Comparison of ENCODE assay signal across 8 mouse cellular contexts in the genomic region with DNA sequence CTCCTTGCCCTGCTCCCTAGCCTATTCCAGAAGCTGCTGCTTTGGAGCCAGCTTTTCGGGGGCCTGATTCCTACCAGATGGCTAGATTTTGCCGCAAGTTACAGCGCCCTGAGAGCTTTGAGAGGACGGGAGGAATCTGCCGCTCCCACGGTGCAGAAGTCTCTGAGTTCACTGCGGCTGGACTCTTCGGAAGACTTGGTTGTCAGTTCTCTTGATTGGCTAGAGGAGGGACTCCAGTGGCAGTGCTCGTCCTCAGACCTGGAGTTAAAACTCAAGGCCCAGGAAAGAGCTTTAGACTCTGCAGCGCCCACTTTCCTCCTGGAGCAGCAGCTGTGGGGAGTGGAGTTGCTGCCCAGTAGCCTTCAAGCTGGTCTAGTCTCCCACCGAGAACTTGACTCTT. TPM values are rescaled to one million over a fixed set of nuclear protein-coding genes. Genes with fewer than 3 reads are reported as not detected.
DNase-seq lines count a peak whose midpoint lies in the region; ATAC-seq and TF ChIP-seq lines count a peak whose summit lies in the region.

No protein-coding gene starts in this region.

- H3K4me2 ChIP-seq in lung, embryonic 14.5 days, result peak overlapping the region; percentile 98
- H3K4me2 ChIP-seq in heart, embryonic 13.5 days, result peak overlapping the region; percentile 95
- H3K4me2 ChIP-seq in midbrain, postnatal 0 days (ENCODE audit: low read depth, low read length, poor library complexity, severe bottlenecking), result peak overlapping the region; percentile 97

- H3K4me1 ChIP-seq in lung, embryonic 14.5 days (ENCODE audit: insufficient read depth), result no peaks in the 10 kb centered on the region; the same call in 1 of the 2 replicates
- H3K4me1 ChIP-seq in heart, embryonic 13.5 days, result peaks cover 47% of the 10 kb centered on the region
- H3K4me1 ChIP-seq in midbrain, postnatal 0 days (ENCODE audit: insufficient read depth, low read length), result peaks cover 4% of the 10 kb centered on the region; the same call in 1 of the 2 replicates

- peak overlapping the region; percentile 98 for H3K9ac ChIP-seq in lung, embryonic 14.5 days
- H3K9ac ChIP-seq in heart, embryonic 13.5 days, result peak overlapping the region; percentile 97
- H3K9ac ChIP-seq in midbrain, postnatal 0 days (replicated peaks; ENCODE audit: low read length, poor library complexity, severe bottlenecking), result peak overlapping the region; percentile 79

- no peaks in the 10 kb centered on the region for H3K9me3 ChIP-seq in lung, embryonic 14.5 days (ENCODE audit: low read depth, low read length)
- no peaks in the 10 kb centered on the region for H3K9me3 ChIP-seq in heart, embryonic 13.5 days
- H3K9me3 ChIP-seq in midbrain, postnatal 0 days (ENCODE audit: low read length), result no peaks in the 10 kb centered on the region

- ATAC-seq in lung, embryonic 14.5 days (ENCODE audit: insufficient read depth), result no peak
- no peak for ATAC-seq in heart, embryonic 13.5 days (ENCODE audit: extremely low read depth, insufficient number of reproducible peaks, low FRiP score, low TSS enrichment)
- no peak for ATAC-seq in midbrain, postnatal 0 days (ENCODE audit: low FRiP score)

- H3K27ac ChIP-seq in lung, embryonic 14.5 days (ENCODE audit: low read depth), result peak overlapping the region; percentile 98
- H3K27ac ChIP-seq in heart, embryonic 13.5 days (replicated peaks), result peak overlapping the region; percentile 97
- peak overlapping the region; percentile 97 for H3K27ac ChIP-seq in midbrain, postnatal 0 days (ENCODE audit: low read depth, low read length)

- H3K27me3 ChIP-seq in lung, embryonic 14.5 days (ENCODE audit: insufficient read depth, low read length), result no peaks in the 10 kb centered on the region
- no peaks in the 10 kb centered on the region for H3K27me3 ChIP-seq in heart, embryonic 13.5 days (replicated peaks)
- H3K27me3 ChIP-seq in midbrain, postnatal 0 days (ENCODE audit: insufficient read depth, low read length), result no peaks in the 10 kb centered on the region

- peak; percentile 36 for DNase-seq in lung, embryonic 14.5 days
- DNase-seq in lung, postnatal 10 days, result no peak
- DNase-seq in adrenal gland, postnatal 36 days, result peak; percentile 32 to 37
- peak; percentile 27 to 49 for DNase-seq in kidney, postnatal 36 days
- no peak for DNase-seq in midbrain, postnatal 0 days (ENCODE audit: low spot score)
- DNase-seq in ovary, postnatal 14 days (ENCODE audit: low spot score), result no peak
- DNase-seq in gastrocnemius, postnatal 36 days, result no peak

- H3K4me3 ChIP-seq in lung, embryonic 14.5 days (ENCODE audit: low read depth, low read length), result peak overlapping the region; percentile 99
- H3K4me3 ChIP-seq in heart, embryonic 13.5 days, result peak overlapping the region; percentile 96
- peak overlapping the region; percentile 72 for H3K4me3 ChIP-seq in midbrain, postnatal 0 days (ENCODE audit: low read depth, low read length)

- intact Hi-C loops in gastrocnemius, postnatal 36 days (cut with DNase I), result no loop called here

- H3K36me3 ChIP-seq in lung, embryonic 14.5 days (ENCODE audit: insufficient read depth), result peaks cover 26% of the 10 kb centered on the region
- peaks cover 29% of the 10 kb centered on the region for H3K36me3 ChIP-seq in heart, embryonic 13.5 days
- peaks cover 5% of the 10 kb centered on the region for H3K36me3 ChIP-seq in midbrain, postnatal 0 days (ENCODE audit: insufficient read depth, low read length)

- no peak for TF ChIP-seq CTCF in lung, embryonic 14.5 days (IDR thresholded peaks at IDR 0.05; ENCODE audit: low read depth)
- no peak for TF ChIP-seq CTCF in midbrain, postnatal 0 days (IDR thresholded peaks at IDR 0.05)

- WGBS in lung, embryonic 14.5 days, result under 1% methylated on average over 11 of the region's 11 CpGs
- under 1% methylated on average over 11 of the region's 11 CpGs for WGBS in heart, embryonic 13.5 days
- 0% methylated on average over 11 of the region's 11 CpGs for WGBS in midbrain, postnatal 0 days

RNA-seq across cellular contexts. Expression of a gene that starts 1.0 kb away (rescaled TPM):
- 51.4 and 54.3 TPM in 2 replicates for polyA plus RNA-seq in lung, embryonic 14.5 days (2014; fragmentation: Nextera tagmentation; extraction: Ambion mirVana)
- total RNA-seq in adrenal gland, postnatal 36 days (2021), result 10 to 100 TPM; 92.4 to 97.3 TPM
- 24.2 and 24.8 TPM in 2 replicates for polyA plus RNA-seq in heart, embryonic 13.5 days (2015; fragmentation: Nextera tagmentation; extraction: Ambion mirVana)
- total RNA-seq in midbrain, postnatal 0 days (2014; rRNA removed), result 42.3 and 45.3 TPM in 2 replicates
- polyA plus RNA-seq in midbrain, postnatal 0 days (2015; fragmentation: Nextera tagmentation; extraction: Ambion mirVana), result 16.9 and 17.5 TPM in 2 replicates
- total RNA-seq in gastrocnemius, postnatal 36 days (2021), result 10 to 100 TPM; 14.0 to 17.7 TPM

RNA-seq across cellular contexts. Expression of a gene that starts 32.1 kb away (rescaled TPM):
- polyA plus RNA-seq in lung, embryonic 14.5 days (2014; fragmentation: Nextera tagmentation; extraction: Ambion mirVana), result 6.7 and 10.2 TPM in 2 replicates
- 10 to 100 TPM; 14.3 to 18.8 TPM for total RNA-seq in adrenal gland, postnatal 36 days (2021)
- 10.6 and 10.7 TPM in 2 replicates for polyA plus RNA-seq in heart, embryonic 13.5 days (2015; fragmentation: Nextera tagmentation; extraction: Ambion mirVana)
- total RNA-seq in midbrain, postnatal 0 days (2014; rRNA removed), result 49.3 and 52.2 TPM in 2 replicates
- 9.4 and 11.9 TPM in 2 replicates for polyA plus RNA-seq in midbrain, postnatal 0 days (2015; fragmentation: Nextera tagmentation; extraction: Ambion mirVana)
- total RNA-seq in gastrocnemius, postnatal 36 days (2021), result 10 to 100 TPM in 1 of 2 experiments, 1 to 10 TPM in 1; 6.7 to 11.5 TPM

Comparison
In these comparisons a context has a peak if more than half of its experiments do, and no peak if none do; other contexts are left out.
1. DNase-seq: peak in lung, embryonic 14.5 days (single experiment), adrenal gland, postnatal 36 days (2 of 2) and kidney, postnatal 36 days (2 of 2); none in lung, postnatal 10 days (single experiment), midbrain, postnatal 0 days (single experiment), ovary, postnatal 14 days (single experiment) and gastrocnemius, postnatal 36 days (0 of 2).
2. Peak in every context shown above with its lines, with median percentiles within 50 percentile points of each other: H3K27ac ChIP-seq, H3K4me2 ChIP-seq, H3K4me3 ChIP-seq and H3K9ac ChIP-seq.